17 mouse cellular contexts compared by ENCODE assay signal in the genomic region with DNA sequence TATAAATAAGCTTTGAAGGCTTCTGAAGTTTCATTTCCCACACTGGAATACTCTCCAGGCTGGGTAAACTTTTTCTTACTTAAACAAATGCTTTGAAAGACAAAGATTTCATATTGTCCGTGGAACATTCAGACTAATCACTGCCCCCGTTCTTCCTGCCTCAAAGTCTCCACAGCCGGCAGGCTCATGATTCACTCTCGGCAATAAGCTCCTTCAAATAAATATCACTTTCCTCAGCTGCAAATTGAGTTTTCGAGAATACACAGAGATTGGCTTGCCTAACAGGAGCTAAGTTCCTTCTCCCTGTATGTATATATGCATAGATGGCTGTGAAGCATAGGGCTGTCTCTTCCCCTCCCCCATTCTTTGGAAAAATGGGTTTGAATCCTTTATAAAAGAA.
DNase-seq lines count a peak whose midpoint lies in the region; ATAC-seq and TF ChIP-seq lines count a peak whose summit lies in the region.
"Had no signal": no experiment of that assay in that cellular context is flagged by ENCODE, and none has a peak within 500 bp of the region (broad histone marks: within the 10 kb centered on the region; RNA-seq: fewer than 3 reads in every experiment).

No protein-coding gene starts in this region.

- intact Hi-C loops in heart, adult 2 months (cut with DNase I), result loop anchor here (5.0 kb wide), 1 partner anchor 133 kb away; no protein-coding TSS in a partner anchor
- intact Hi-C loops in heart, postnatal 10 days (cut with DNase I), result no loop called here

- no peak for TF ChIP-seq CTCF in heart, adult 2 months (IDR thresholded peaks at IDR 0.05)
- no peak for TF ChIP-seq CTCF in layer of hippocampus, adult 2 months (conservative IDR thresholded peaks at IDR 0.05)

- ATAC-seq in midbrain, embryonic 14.5 days (ENCODE audit: low FRiP score, low TSS enrichment), result no peak
- ATAC-seq in cerebellum, adult (ENCODE audit: insufficient number of reproducible peaks, low FRiP score, low TSS enrichment), result no peak
- ATAC-seq: forebrain, embryonic 13.5 days had no signal

- WGBS in heart, adult 2 months, result 7% methylated on average over 5 of the region's 5 CpGs
- WGBS in midbrain, embryonic 14.5 days, result 15% methylated on average over 5 of the region's 5 CpGs

- H3K4me1 ChIP-seq in heart, adult 2 months (ENCODE audit: control insufficient read depth, insufficient read depth, low read length), result no peaks in the 10 kb centered on the region
- peaks cover 6% of the 10 kb centered on the region; the same call in 1 of the 2 replicates for H3K4me1 ChIP-seq in midbrain, embryonic 14.5 days (ENCODE audit: control insufficient read depth, insufficient read depth, low read length)
- H3K4me1 ChIP-seq: liver, embryonic 15.5 days had no signal

- H3K4me3 ChIP-seq in heart, adult 2 months, result peak overlapping the region; percentile 14; the same call in 1 of the 2 replicates
- no peak overlapping the region for H3K4me3 ChIP-seq in layer of hippocampus, adult 2 months
- no peak overlapping the region for H3K4me3 ChIP-seq in midbrain, embryonic 14.5 days (replicated peaks; ENCODE audit: low read depth, low read length)
- H3K4me3 ChIP-seq: forebrain, embryonic 13.5 days; liver, embryonic 15.5 days had no signal

- H3K79me2 ChIP-seq in heart, adult 2 months (replicated peaks; ENCODE audit: control insufficient read depth, insufficient read depth, low read length), result no peaks in the 10 kb centered on the region

- no peaks in the 10 kb centered on the region for H3K9me3 ChIP-seq in midbrain, embryonic 14.5 days (ENCODE audit: control insufficient read depth, low read length)
- H3K9me3 ChIP-seq: forebrain, embryonic 13.5 days; liver, embryonic 15.5 days had no signal

- no peak for TF ChIP-seq EP300 in heart, adult 2 months (IDR thresholded peaks at IDR 0.05; ENCODE audit: insufficient read depth, low read depth, low read length)

- H3K27ac ChIP-seq in heart, adult 2 months, result peak overlapping the region; percentile 90
- peak overlapping the region; percentile 10; the same call in 1 of the 2 replicates for H3K27ac ChIP-seq in layer of hippocampus, adult 2 months
- no peak overlapping the region for H3K27ac ChIP-seq in midbrain, embryonic 14.5 days (replicated peaks; ENCODE audit: low read depth, low read length)
- H3K27ac ChIP-seq: forebrain, embryonic 13.5 days; hindbrain, embryonic 14.5 days; liver, embryonic 15.5 days had no signal

- TF ChIP-seq POLR2A in heart, adult 2 months (IDR thresholded peaks at IDR 0.05; ENCODE audit: insufficient read depth, low read depth, low read length), result no peak

- H3K36me3 ChIP-seq in heart, adult 2 months (ENCODE audit: control insufficient read depth, insufficient read depth, low read length), result peaks cover 4% of the 10 kb centered on the region
- H3K36me3 ChIP-seq in midbrain, embryonic 14.5 days (ENCODE audit: control insufficient read depth, insufficient read depth, low read length), result no peaks in the 10 kb centered on the region
- H3K36me3 ChIP-seq: G1E; liver, embryonic 15.5 days had no signal

- no peak for DNase-seq in heart, adult 2 months
- no peak for DNase-seq in heart, postnatal 10 days
- peak in 1 of 2 experiments; percentile 29 for DNase-seq in layer of hippocampus, adult 2 months (ENCODE audit: low spot score in 2 of 2)
- DNase-seq in layer of hippocampus, postnatal 10 days (ENCODE audit: low spot score in 2 of 2), result no peak
- DNase-seq in brain, adult 2 months (ENCODE audit: low read depth, low spot score), result peak; percentile 58
- DNase-seq in midbrain, embryonic 14.5 days, result peak; percentile 55
- no peak for DNase-seq in thymus, postnatal 36 days
- DNase-seq: B cell, adult 2 months; cerebellum, adult 8-10 months; embryo, embryonic 11 days; gastrocnemius, postnatal 36 days; right cerebral cortex, postnatal 4 days had no signal

- H3K9ac ChIP-seq in heart, adult 2 months (ENCODE audit: low read depth, low read length), result peak overlapping the region; percentile 41; the same call in 1 of the 2 replicates
- H3K9ac ChIP-seq in midbrain, embryonic 14.5 days (replicated peaks; ENCODE audit: low read length), result no peak overlapping the region
- H3K9ac ChIP-seq: forebrain, embryonic 13.5 days; hindbrain, embryonic 14.5 days; liver, embryonic 15.5 days had no signal

- no peak overlapping the region for H3K4me2 ChIP-seq in midbrain, embryonic 14.5 days (ENCODE audit: low read length)
- H3K4me2 ChIP-seq: forebrain, embryonic 13.5 days; hindbrain, embryonic 14.5 days; liver, embryonic 15.5 days had no signal

- H3K27me3 ChIP-seq in heart, adult 2 months (ENCODE audit: control insufficient read depth, insufficient read depth, low read length), result no peaks in the 10 kb centered on the region
- H3K27me3 ChIP-seq in midbrain, embryonic 14.5 days (ENCODE audit: control insufficient read depth, insufficient read depth, low read length), result no peaks in the 10 kb centered on the region
- H3K27me3 ChIP-seq: forebrain, embryonic 13.5 days; liver, embryonic 15.5 days had no signal

Comparison
In these comparisons a context has a peak if more than half of its experiments do, and no peak if none do; other contexts are left out.
1. DNase-seq: peak in brain, adult 2 months (single experiment) and midbrain, embryonic 14.5 days (single experiment); none in heart, adult 2 months (0 of 2), heart, postnatal 10 days (0 of 2), layer of hippocampus, postnatal 10 days (0 of 2) and thymus, postnatal 36 days (0 of 2).